Mouse (Mus musculus) megakaryocyte, embryonic 14.5 days (primary cell): ENCODE data around the gene Amigo2.

Experiments used
- FLI1 ChIP-seq: IDR thresholded peaks from 2 replicates; pipeline ENCODE4 v1.6.1; 2012; ENCODE audit warnings: low read length, inconsistent platforms, mixed read lengths
- GATA1 ChIP-seq: IDR thresholded peaks from 3 replicates; pipeline ENCODE4 v1.6.1; 2012; ENCODE audit warnings: mixed read lengths, low read length, inconsistent platforms, borderline replicate concordance

DNA sequence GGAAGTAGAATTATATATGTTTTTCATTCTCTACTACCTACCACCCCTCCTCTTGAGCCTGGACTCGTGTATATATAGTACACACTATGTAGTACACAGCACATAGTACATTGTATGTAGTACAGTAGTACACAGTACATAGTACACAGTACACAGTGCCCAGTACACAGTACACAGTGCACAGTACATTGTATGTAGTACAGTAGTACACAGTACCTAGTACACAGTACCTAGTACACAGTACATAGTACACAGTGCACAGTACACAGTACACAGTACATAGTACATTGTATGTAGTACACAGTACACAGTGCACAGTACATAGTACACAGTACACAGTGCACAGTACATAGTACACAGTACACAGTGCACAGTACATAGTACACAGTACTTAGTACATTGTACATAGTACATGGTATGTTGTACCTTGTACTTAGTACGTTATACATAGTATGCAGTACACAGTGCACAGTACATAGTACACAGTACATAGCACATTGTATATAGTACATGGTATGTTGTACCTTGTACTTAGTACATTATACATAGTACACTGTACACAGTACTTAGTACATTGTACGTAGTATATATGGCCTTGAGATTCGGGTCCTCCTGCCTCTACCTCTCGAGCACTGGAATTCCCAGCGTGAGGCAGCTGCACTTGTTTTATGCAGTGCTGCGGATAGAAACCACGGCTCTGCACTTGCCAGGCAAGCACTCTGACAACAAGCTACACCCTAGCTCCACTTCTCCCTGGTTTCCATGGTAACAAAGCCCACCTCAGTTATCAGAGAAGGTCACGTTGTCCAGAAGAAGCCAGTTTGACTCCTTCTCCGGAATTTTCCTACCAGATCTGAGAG, 34.9 kb upstream of the Amigo2 start:
- no peak; the same call in 2 of the 3 replicates for TF ChIP-seq GATA1
- TF ChIP-seq FLI1, result no peak
